Mouse (Mus musculus) cerebellum, postnatal 14 days (tissue): ENCODE results near the gene Sppl2b.
"Not testable (repeated sequence)": the region's sequence is repeated elsewhere in the genome, so short reads cannot be mapped to it uniquely, and the experiment has no call there.

Experiments
- DNase-seq, 2 experiments: peaks; one replicate each; pipeline ENCODE4 v3.0.0; 2021; ENCODE audit warnings: mixed read lengths in 2 of 2

The Sppl2b gene

DNA sequence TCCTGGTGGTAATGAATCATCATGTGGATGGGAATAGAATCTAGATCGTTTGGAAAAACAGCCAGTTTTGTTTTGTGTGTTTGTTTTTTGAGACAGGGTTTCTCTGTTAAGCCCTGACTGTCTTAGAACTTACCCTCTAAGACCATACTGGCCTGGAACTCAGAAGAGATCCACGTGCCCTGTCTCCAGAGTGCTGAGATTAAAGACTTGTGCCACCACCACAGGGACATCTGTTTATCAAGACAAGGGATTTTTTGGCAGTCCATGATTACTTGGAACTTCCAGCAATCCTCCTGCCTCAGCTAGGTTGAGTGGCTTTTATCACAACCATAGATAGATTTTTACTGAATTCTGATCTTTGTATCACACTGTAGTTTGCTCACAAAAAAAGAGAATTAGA lies 30.2 kb upstream of the Sppl2b start:
- no peak for DNase-seq

DNA sequence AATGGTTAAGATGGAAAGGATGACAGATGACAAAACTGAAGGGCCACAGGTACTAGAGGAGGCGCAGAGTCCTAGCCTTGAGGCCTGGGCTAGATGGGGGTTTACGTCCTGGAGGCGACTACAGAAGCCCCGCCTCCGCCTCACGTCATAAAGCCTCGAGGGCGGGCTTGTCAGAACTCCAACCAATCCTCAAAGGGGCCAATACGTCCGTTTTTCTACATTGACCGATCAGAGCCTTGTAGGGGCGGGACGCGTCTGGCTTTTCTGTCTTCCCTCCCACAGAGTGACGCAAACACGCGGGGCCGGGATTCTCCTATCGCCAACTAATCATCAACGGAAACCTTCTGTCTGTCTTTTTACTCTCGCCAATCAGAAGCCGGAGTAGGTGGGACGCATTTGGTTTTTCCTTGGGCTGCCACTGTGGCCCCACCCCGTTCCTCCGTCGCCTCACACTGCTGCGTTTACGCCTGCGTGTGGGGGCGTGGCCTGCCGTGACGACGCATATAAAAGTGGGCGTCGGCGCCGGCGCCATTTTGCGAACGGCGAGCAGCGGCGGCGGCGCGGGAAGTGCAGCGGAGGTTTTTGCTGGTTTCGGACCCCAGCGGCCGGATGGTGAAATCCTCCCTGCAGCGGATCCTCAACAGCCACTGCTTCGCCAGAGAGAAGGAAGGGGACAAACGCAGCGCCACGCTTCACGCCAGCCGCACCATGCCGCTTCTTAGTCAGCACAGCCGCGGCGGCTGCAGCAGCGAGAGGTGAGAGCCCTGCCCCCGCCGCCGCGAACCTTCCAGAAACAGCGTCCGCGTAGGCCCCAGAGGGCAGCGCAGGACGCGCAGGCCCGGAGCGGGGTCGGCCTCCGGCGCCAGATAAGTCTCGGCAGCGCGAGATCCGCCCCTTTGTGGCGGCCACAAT lies 28.7 kb upstream of the Sppl2b start, which contains the start of gene Oaz1:
Oaz1 (plus strand) TSS at position 506 of the 912 bp plus-strand sequence.
- peak; percentile 99 for DNase-seq

DNA sequence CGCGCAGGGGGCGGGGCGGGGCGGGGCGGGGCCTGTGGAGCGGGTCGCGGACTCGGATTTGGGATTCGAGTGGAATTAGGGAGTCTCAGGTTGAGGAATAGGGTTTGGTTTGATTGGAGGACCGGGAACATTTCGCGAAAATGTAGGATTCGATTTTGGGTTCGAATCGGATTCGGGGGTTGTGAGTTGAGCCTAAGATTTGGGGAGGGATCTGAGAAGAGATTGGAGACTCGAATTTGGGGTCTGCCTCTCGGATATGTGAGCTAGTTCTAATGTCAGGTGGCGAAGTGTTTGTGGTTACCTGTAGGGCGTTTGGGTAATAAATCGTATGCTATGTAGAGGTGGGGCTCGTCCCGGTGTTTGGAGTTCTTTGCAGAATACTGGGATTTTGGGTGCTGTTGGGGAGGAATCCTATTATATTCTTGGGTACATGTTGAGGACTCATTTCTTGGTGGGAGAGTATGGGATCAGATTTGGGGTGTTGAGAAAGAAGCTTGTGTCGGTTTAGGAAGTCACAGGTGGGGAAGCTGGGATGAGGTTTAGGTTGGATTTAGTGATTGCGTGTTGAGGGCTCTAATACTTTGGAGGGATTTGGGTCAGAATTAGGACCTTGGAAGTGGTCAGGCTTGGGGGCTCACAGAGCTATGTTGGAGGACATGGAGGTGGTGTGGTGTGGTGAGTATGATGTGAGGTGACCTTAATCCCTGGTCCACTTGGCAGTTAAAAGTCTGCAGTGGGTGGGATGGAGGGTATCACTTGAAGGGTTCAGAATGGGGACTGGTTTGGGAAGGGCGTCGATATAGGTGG lies 27.8 kb upstream of the Sppl2b start:
- no peak for DNase-seq

DNA sequence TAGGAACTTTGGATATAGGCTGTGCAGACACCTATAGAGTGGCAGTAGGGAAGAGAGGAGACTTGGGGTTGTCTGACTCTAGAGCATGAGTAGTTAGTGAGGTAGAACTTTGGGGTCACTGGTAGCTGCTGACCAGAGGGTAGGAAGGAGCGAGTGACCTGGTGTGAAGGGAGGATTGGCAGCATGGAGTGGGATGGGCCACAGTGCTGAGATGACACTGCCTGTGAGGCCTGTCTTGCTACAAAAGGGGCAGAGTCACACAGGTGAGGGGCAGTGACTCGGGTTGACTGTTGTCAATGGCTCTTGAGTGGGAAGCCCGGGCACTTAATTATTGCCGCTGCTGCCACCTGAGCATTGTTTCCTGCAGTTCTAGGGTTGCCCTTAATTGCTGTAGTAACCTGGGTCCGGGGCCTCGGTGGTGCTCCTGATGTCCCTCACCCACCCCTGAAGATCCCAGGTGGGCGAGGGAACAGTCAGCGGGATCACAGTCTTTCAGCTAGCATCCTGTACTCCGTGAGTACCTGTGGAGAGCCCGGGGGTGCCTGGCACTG lies 27.1 kb upstream of the Sppl2b start:
- no peak for DNase-seq

DNA sequence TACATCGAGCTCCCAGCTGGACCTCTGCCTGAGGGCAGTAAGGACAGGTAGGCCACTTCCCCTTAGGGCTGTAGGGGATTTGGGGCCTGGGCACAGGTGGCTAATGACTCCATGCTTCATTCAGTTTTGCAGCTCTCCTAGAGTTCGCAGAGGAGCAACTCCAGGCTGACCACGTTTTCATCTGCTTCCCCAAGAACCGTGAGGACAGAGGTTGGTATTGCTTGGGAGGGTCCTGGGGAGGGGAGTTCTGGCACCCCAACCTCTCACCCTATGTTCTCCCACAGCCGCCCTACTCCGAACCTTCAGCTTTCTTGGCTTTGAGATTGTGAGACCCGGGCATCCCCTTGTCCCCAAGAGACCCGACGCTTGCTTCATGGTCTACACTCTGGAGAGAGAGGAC lies 26.5 kb upstream of the Sppl2b start:
- DNase-seq = not testable (repeated sequence)

DNA sequence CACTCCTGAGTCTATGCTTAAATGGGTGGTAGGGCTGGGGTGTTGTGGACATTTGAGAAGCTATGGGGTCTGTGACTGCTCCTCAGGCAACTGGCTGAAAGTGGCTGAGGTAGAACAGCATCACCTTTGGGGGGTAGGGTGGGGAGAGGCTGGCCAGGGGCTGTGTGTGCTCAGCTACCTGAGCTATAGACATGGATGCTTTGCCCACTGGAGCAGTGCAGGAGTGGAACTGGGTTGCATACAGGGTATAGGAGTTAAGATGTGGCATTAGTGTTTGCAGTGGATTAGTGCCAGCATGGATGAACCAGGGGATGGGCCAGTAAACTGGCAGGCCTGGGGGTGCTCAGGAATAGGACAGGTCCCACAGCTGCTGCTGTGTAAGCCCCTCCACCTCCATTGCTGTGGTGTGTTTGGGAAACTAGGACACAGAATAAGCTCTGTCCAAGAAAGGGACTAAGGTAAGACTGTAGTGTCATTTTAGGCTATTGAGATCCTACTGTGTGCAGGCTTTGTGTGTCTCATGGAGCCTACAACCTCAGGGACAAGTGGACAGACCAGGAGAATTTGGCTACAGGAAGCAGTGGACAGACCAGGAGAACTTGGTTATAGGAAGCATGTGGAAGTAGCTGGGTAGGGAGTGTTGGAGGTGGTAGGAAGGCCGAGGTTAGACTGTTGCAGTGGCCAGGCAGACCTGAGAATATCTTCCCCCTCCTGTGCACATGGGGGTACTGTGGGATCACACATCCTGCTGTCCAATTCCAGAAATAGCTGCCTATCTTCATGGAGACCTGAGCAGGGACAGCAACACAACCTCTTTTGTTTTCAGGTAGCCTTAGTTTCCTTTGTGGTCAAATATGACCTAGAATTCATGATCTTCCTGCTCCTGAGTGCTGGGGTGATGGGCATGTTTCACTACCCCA lies 25.5 kb upstream of the Sppl2b start:
- DNase-seq = no peak

DNA sequence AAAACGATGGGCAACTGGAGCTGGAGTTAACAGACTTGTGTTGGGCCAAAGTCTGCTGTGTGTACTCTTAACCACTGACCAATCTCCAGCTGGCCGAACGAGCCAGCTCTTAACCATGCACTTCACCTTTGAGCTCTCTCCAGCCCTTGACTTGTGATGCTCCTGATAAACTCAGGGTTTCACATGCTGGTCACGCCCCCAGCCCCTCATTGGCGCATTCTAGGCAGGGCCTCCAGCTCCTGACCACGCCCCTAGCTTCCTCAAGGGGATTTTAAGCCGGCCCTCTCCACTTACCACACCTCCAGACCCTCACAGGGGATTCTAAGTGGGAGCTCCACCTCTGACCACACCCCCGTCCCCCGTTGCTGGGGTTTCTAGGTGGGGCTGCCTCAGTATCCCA lies 23.9 kb upstream of the Sppl2b start:
- peak in 1 of 2 experiments; percentile 50 for DNase-seq

DNA sequence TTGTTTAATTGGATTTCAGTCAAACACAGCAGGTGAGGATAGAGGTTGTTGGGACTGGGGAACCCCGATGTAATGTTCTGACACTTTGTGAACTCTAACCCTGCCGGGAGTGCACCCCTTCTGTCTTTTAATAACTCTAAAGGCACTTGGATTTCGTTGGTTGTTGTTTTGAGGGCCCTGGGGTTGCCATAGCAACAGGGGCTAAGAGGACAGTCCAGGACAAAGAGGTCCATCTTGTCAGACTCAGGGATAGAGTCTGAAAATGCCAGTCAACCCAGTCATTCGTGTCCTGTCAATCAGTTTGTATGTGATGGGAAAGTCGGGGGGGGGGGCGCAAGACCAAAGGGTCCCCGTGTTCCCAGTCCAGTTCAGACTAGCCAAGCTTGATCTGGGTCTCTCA lies 22.3 kb upstream of the Sppl2b start:
- no peak for DNase-seq

DNA sequence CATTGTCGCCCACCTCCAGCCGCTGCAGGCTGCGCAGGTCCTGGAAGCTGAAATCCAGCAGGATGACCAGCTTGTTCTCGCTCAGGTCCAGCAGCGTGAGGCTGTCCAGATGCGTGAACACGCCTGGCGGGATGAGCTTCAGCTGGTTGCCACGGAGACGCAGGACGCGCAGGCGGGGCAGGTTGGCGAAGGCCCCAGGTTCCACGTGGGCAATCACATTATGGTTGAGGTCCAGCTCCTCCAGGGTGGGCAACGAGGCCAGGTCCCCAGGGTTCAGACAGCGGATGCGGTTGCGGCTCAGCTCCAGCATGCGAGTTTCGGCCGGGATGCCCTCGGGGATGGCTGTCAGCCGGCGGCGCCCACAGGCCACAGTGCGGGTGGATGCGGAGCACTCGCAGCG lies 19.5 kb upstream of the Sppl2b start:
- DNase-seq = peak; percentile 47 to 55

DNA sequence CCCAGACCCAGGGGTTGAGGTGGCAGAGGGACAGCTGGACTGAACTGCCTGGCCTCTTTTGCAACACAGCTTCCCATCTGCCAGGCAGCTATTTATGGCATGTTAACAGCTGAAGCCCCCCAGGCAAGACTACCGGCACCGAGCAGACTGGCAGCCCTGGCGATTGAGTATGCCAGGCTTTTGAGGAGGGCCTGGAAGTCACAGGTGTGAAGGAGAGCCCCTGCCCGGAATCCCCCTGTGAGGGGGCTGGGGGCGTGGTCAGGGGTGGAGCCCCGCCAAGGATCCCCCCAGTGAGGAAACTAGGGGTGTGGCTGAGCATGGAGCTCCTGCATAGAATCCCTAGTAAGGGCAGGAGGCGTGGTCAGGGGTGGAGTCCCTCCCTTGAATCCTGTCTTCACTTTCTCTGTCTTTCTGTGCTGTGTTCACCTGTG lies 18.1 kb upstream of the Sppl2b start:
- peak; percentile 79 to 82 for DNase-seq

DNA sequence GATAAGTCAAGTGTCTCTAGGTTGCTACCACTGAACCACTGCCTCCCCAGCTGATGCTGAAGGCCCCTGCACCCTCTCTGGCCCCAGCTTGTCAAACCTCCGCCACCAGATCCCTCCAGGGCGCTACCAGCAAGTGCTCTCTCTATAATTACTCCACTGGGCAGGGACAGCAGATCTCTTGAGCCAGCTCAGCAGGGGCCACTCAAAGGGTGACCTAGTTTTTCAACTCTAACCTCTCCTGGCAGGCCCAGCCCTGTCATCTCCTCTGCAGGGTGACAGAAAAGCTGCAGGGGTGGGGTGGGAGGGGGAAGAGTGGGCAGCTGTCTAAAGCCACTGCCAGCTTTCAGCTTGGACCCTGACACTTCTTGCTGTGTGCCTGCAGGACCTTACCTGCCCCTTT lies 17.2 kb upstream of the Sppl2b start:
- DNase-seq = peak; percentile 58 to 60

DNA sequence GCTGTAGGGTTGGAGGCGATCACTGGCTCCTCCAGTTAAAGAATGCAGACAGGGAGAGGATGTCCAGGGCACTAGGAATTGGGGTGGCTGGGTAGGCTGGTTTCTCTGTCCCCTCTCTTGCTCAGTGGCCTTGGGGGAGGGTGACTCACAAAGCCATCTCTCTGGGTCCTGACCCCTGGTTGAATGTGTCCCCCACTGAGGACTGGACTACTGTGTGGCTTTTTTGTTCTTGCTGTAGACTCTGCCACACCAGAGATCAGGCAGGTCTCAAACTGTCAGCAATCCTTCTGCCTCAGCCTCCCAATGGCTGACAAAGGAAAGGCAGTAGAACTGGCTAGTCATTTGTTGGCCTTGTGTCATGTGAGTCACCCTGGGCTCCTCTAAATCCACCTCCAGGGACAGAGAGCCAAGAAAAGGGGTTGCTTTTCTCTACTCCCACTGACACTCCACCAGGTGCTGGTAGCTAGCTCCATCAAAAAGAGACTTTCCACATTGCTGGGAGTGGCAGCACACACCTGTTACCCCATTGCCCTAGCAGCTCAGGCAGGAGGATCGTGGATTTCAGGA lies 16.6 kb upstream of the Sppl2b start:
- no peak for DNase-seq

DNA sequence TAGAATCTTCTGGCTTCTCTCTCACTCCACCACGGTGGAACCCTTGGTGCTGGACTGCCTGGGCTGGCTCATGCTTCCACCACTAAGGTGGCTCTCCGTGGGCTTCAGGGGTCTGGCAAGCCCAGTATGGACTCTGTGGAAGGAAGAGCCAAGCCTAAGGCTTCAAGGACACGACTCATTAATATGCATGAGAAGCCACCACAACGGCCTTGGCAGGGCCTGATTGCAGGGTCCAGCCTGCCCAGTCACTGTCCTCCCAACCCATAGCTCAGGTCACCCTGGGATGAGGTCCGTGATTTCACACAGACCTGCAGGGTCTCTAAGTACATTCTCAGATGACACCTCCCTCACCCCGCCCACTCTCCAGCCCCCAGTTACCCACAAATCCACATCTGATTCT lies 15.2 kb upstream of the Sppl2b start:
- DNase-seq = no peak

DNA sequence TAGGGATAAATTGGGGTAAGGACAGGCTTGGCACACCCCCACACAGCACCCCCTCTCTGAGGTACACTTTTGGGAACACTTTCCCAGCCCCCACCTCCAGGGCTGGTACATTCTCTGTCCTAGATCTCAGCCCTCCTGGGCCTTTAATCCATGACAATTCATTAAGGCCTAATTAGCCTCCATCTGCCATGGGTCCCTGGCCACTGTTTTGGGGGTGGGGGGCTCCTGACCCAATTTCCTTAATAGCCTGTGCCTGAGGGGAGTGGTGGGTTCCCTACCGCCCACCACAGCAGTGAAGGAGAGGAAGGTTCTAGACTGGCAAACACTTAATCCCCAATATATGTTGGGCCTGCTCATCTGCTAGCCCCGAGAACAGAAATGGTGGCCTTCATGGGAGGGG lies 13.4 kb upstream of the Sppl2b start:
- no peak for DNase-seq

DNA sequence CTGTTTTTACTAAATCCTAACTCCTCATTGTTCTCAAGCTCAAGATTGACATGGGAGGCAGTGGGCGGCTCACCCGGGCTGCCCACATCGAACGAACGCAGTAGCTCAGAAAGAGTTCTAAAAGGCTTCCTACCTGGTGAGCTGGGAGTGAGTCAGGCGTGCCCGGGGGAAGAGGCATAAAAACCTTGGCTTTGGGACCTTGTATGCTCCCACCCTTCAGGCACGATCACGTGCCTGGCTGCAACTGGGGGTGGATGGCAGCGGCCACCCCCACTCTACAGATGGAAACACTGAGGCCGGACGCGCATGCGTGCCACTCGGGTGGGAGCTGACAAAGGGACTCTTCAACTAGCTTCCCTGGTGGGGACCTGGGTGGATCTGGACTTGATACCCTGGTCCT lies 12.7 kb upstream of the Sppl2b start:
- DNase-seq = no peak

DNA sequence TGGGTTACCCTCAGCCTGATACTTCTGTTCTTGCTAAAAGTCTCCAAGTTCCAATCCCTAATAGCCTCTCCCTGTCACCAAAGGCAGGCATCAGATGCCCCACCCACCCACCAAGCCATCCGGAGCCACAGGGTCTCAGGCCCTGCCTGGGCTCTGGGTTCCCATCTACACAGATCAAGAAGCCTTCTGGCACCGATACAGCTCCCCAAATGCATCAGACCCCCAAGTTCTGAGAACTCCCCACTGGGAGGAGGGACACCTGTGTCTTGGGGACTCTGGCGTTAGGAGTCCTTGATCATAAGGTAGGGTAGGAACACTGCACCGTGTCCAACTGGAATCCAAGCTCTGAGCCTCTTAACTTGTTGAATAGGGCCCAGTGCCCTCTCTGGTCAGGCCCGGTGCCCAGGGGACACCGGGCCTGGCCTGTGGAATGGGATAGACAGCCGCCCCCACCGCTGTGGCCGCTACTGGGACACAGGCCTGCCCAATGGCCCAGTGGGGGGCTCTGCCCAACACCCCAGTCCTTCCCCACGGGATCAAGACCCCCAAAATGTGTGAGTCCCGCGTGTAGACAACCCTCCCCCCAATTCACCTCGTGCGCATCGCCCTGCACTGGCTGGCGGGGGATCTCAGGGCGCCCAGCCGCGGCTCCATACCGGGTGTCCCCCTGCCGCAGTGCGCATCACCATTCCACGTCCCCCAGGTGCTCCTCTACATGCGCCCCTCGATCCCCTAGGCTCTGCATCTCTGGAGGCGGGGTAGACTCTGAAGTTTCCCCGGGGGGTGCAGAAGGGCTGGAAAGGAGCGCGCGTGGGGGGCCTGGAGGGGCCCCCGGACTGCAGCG lies 11.8 kb upstream of the Sppl2b start:
- DNase-seq = peak in 1 of 2 experiments; percentile 54

DNA sequence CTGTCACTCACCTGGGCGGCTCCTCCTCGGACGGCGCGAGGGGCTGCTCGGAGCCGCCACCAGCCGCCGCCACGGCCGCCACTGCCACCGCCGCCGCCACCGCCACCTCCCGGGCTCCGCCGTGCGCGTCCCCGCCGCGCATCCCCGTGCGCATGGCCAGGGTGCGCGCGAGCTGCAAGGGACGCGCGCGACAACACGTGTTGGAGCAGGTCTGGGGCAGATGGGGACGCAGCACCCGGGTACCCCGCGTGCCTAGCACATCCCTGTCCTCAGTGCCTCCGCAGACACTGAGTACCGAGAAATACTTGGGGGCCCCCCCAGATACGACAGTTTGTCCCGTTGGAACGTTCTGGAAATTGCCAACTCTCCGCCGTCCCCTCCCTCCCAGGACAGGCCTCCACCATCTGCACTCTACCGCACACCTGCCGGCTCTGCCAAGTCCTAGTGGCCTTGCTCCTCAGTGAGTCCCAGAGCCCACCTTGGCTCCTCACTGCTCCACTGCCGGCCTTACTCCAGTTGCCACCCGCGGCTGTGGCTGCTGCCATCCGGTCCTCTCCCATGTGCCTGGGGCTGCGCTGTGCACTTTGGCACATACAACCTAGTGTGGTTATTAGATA lies 11.0 kb upstream of the Sppl2b start, which contains the start of gene Lingo3:
Lingo3 (minus strand) TSS at position 109 of the 617 bp plus-strand sequence.
- DNase-seq = peak; percentile 84 to 85

DNA sequence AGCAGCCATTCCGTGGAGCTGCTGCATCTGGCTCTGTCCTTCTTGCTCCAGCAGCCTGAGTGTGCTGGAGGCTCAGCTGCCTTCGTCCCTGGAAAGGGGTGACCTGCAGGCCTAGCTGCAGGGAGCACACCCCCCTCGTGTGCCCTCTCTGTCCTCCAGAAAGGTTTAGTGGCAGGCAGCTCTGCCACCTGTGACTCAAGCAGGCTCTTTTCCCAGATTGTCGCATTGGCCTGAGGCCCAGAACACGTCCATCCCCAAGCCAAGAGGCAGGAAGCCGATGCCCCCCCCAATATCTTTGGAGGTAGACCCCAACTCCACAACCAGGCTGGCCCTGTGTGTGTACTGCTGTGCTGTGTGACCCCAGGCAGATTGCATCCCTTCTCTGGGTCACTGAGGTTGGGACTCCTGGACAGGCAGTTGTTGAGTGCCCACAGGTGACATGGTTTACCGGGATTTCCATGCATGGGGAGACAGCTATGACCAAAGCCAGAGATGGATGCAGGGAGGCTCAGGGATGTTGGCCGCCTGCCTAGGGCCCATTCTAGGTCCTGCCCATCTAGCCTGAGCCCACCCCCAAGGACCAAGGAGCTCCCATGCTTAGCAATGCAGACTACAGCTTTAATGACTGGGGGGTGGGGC lies 9.9 kb upstream of the Sppl2b start:
- DNase-seq = peak; percentile 74 to 84

DNA sequence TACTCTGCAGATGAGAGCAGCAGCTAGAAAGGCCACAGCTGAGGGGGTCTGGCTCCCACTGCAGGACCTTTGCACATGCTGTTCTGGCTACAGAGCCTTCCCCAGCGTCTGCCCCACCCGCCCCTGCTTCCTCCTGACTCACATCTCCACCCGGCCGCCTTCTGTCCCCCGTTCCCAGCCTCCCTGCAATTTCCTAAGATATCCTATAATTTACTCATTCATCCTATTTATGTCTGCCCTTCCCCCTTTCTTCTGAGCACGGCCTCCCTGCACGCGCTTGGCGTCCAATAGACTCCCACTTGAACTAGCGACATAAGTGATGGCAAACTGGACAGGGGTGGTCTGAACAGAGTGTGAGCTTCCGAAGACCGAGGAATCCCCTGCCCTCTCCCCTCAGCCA lies 9.3 kb upstream of the Sppl2b start:
- DNase-seq = no peak

DNA sequence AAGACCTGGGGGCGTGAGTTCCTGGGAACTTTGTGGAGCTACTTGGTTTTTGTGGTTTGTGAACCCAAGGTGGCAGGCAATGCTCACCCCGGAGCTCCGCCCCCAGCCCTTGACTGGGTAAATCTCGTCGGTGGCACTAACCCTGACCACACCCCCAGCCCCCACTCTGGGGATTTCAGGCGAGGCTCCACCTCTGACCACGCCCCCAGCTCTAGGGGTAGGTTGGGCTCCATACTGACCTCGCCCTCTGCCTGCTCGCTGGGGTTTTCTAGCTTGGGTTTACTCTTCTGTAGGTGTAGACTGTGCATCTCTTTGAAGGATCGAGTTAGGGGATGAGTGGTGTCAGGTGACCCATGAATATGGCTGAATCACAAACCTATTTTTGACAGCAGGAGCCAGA lies 6.5 kb upstream of the Sppl2b start:
- DNase-seq = no peak
